Mouse (Mus musculus) granulocyte monocyte progenitor cell, adult 5-6 weeks (primary cell): Measurements from ENCODE around the gene Mgmt. TPM values are rescaled to one million over a fixed set of nuclear protein-coding genes. Genes with fewer than 3 reads are reported as not detected.

Source experiments
- ATAC-seq: replicated peaks from 2 replicates; pipeline ENCODE4 v1.8.0; 2016; ENCODE audit warnings: mild to moderate bottlenecking, moderate TSS enrichment, inconsistent platforms; ENCODE audit not compliant: poor library complexity, severe bottlenecking
- total RNA-seq, 2 experiments: library from RNA; stranded (forward) in 1 of 2; stranded (reverse) in 1 of 2; fragments of 200-712, 200-1000 nt in 1 of 2; fragments of >200 nt in 1 of 2; fragmentation: Nextera tagmentation in 1 of 2; gene quantifications; 2 replicates each; pipeline ENCODE4 v1.2.3; 2014 to 2017

The Mgmt gene
- total RNA-seq, 2 experiments from 2014 or later, result 0.98 to 3.8 TPM

DNA sequence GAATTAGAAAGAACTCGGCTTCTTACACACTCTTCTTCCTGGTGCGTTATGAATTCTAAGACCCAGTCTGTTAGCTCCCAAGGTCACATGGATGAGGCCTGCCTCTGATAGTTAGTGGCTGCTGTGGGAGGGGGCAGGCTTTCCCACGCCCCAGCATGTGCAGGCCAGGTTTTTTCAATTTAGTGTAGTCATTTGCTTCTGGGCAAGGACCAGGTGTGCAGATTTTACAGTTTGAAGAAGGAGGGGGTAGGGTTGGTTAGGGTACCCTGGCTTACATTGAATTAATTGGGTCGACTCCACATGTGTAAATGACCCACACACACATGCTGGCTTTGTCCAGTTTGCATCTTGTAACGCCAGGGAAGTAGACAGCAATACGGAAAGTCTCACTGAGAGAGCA lies 193.7 kb downstream of the Mgmt start:
- ATAC-seq, result no peak

DNA sequence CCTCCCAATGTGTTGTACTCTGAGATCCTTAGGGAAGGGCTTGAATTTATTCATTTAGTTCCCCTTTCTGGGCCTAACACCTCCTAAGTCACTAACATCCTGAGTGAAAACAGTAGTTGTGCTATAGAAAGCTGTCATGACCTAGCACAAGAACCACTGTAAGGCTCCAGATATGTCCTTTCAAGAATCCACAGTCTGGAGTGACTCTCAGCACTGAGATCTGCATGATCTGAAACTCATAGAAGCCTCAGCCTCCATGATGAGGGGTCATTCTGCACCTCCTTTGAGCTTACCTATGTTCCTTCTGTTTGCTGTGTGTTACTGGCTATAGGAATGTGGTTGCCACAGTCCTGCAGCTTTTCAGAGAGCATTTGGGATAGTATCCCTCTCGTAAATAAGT lies 200.1 kb downstream of the Mgmt start:
- ATAC-seq, result no peak

DNA sequence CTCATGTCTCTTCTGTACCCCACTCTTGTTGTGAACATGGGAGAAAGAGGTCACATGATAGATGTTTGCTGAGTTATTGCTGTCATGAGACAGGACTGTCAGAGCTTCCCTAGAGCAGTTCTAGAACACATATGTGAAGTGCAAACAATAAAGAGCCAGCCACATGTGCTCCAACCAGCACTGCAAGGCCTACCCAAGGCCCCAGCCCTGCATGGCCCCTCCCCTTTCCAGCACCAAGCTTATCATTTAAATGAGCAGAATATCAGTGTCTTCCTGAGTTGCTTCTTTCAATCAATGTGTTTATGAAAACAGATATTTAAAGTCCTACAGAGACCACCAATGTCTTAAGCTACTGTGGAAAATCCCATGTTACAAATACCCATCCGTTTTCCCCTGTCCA lies 201.3 kb downstream of the Mgmt start:
- no peak for ATAC-seq

DNA sequence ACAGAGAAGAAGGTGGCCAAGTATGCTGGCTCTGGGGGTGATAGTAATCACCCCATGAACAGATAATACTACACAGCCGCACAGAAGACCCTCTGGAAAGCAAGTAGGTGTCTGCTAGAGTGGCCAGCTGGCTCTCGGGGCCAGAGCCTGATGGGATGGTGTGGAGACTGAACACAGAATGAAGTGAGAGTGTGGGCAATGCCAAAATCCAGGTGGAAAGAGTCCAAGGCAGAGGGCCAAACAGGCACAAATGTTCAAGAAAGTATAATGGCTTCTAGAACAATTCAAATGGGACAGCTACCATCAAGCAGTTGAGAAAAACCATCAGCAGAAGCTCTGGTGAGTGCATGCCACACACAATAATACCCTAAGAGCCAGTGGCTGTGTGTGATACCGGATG lies 205.4 kb downstream of the Mgmt start:
- no peak for ATAC-seq

DNA sequence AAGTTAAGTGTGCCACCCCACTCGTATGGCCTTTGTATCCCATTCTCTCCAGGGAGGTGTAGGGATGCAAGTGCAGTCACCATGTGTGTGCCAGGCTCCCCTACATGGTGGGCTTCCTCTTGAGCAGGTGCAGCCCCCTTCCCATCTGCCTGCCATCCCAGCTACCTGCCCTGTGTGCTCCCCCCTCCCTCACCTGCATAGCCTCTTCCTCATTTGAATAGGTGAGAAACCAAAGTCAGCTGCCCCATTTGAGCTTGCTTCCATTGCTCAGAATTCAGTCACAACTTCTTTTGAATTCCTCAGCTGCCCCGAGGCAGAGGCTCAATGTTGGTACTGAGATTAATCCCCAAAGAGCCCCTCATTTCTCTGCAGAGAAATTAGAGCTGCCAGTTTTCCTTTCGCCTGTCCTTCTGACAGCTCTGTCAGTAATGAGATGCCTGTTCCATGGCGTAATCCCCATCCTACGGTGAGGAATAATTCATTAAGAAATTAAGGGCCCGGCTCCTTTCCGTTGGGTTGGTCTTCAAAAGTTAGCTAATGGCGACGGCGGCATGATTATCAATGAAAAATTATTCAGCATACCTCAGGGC lies 208.3 kb downstream of the Mgmt start:
- no peak for ATAC-seq

DNA sequence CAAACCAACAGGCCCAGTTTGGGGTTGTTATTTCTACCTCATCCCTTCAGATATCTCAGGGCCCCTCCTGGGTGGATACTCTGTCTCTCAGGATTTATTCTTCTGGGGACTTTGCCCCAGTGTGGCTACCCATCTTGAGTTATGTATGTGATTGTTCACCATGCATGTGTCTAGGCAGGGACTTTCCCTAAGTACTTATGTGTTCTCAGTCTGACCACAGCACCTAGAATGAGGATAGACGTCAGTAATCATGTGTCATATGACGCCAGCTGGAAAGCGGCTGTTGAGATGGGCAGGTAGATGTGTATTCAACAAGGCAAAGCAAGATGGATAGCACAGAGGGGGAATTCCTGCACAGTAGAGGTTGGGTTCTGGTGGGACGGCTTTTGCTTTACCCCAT lies 217.7 kb downstream of the Mgmt start:
- ATAC-seq, result no peak

DNA sequence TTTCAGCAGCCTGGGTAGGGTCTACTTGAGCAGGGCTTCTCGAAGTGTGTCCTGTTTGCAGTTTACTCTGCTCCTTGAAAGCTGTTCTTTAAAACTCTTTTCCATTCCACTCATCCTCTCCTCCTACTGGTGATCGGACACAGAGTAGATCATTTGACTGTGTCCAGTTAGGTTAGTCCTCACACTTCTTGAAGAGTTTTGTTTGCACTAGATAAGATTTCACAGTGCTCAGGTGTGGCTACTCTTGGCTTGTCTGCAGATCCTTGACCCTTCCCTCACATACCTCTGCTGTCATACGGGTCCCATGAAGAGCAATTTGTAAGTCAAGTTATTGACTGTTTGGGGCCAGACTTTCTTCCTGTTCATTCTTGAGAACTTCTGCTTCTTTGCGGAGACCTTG lies 221.8 kb downstream of the Mgmt start:
- ATAC-seq, result no peak

DNA sequence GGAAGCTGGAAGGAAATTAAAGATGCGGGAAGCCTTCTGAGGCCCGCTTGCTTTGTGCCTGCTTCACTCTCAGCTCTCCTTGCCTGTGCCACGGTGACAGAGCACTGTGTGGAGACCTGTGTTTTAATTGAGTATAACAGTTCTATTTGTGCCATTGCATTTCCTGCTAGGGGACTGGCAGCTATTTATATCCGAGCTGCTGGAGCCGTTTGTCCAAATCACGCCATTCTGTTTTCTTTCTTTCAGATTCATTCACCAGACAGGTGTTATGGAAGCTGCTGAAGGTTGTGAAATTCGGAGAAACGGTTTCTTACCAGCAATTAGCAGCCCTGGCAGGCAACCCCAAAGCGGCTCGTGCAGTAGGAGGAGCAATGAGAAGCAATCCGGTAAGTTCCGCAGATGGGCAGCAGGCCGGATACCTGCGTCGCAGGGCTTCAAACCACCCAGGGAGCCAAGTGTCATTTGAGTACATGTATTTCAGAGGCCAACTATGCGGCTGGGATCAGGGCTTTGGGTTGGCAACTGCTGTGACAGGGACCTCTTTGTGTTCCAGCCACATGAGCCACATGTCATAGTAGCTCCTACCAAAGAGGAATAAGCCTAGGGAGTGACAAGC lies 226.9 kb downstream of the Mgmt start:
- ATAC-seq, result no peak

DNA sequence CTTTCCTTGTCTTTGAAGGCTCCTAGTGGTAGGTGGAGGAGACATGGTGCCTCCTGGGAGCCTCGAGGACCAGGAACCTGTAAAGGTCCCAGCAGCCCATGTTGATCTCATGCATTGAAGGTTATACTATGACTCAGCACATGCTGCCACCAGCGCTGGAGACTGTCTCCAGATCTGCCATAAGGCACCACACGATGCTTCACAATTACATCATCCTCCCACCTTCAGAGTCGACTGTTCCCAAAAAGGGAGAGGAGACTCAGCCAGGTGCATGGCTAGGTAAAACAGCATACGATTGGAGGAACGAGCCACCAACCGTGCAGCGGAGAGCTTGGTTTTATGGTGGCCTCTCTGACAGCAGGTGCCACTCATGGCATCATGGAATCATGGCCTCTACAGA lies 234.3 kb downstream of the Mgmt start:
- no peak for ATAC-seq

DNA sequence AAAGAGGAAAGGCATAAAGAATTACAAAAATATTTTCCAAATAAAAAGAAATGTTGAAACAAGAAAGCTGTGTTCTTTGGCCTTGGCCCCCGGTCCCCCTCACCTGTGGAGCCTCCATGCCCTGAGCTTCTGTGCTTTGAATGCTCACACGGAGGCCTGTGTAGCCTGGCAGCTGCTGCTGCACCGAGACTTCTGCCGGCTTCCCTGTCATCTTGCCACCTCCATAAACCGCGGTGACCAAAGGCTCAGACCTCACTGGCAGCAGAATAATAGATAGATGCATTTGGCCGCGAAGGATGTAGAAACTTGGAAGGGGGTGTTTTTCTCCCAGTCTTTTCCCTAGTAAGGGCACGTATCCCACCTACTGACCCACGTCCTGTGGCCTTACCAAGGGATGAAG lies 235.8 kb downstream of the Mgmt start:
- no peak for ATAC-seq

DNA sequence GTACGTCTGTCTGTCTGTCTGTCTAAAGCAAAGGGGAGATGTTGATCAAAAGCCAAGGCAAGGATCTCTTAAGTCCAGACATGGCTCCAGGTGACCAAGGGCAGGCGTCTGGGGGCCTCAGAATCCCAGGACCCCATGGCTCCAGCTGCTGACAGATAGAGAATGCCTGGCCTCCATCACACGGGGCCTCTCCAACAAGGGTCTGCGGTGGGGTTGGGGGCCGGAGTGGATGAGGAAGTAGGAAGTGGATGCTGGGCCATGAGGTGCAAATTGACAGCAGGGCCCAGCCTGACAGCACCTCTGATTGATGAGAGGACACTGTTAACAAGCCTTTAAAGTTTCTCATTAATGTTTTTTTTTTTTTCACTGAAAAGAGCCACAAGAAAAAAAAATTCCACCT lies 237.5 kb downstream of the Mgmt start:
- ATAC-seq, result no peak

DNA sequence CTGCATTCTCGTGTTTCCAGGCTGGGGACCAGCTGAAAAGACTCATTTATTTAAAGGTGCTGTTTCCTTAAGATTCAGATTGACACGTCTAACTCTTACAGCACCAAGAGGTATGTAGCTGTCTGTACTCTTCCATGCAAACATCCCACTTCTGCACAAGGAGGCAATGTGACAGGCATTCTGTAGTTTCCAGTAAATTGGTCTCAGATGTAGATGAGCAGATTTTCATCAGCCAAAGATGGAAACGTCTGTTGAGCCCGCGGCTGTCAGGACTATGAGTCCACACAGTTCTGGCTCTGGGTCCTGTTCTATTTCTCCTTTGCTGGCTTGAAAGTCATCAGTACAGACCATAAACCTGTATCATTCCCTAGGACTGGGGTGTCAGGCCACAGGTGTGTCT lies 243.7 kb downstream of the Mgmt start:
- no peak for ATAC-seq

DNA sequence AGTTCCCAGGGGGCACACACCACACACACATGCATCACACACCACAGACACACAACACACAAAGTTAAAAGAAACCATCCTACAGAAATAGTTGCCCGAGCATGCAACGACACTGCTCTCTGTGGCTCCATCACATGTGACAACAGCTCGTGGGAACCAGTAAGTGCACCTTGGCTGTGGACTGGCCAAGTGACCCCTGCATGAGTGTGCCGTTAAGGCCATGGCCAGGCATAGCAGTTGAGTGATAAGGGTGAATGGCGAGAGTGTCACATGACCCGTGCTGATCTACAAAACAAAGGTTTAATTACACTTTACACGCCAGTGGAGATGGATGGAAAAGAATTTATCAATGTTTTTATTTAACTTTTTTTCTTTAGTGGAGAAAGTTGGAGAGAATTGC lies 245.9 kb downstream of the Mgmt start:
- no peak for ATAC-seq

DNA sequence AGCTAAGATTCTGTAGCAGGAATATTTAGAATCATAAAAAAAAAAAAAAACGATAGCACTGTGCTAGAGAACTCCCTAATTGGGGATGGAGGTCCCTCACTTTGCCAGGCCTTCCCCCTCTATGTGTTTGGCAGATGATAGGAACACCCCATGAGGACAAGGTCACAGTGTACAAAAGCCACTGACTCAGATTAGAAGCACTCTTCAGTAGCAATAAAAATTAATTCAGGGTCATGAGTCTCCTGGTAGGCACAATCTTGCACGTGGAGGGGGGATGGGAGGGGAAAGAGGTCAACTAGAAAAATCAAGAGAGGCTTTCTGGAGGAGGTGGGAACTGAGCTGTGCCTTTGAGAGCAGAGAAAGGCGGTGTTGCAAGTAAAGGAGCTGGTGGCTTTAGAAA lies 247.0 kb downstream of the Mgmt start:
- no peak for ATAC-seq

DNA sequence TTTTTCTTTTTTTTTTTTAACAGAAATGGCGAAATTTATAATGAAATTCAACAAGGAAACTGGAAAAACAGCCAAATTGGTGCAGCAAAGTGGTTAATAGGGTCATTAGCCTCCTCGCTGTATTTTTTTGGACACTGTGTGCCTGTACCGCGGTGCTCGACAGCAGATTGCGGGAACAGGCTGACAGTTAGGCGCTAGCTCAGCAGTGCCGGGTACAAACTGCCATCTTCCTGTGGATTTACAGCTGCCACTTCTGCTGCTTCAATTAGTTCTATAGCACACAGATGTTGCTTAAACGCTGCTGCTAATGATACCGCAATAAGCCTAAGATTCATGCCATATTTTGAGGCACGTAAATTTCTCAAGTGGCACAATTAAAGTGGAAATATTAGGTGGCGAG lies 252.7 kb downstream of the Mgmt start:
- ATAC-seq, result no peak

DNA sequence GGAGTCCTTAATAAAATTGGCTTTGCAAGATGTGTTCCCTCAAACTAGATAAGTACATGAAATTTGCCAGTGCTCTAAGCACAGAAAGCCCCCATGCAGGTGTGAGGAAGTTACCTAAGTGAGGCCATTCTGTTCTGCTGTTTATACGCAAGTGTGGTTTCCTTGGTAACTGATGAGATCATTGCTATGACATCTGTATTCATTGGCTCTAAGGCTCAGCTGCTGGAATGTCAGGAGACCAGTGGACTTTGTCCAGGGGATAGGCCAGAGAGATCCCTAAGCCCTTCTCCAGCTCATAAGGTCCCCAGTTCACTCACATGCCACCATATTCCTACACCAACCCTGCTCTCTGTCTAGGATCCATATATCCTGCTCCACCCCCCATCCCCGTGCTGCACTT lies 257.4 kb downstream of the Mgmt start:
- no peak for ATAC-seq

DNA sequence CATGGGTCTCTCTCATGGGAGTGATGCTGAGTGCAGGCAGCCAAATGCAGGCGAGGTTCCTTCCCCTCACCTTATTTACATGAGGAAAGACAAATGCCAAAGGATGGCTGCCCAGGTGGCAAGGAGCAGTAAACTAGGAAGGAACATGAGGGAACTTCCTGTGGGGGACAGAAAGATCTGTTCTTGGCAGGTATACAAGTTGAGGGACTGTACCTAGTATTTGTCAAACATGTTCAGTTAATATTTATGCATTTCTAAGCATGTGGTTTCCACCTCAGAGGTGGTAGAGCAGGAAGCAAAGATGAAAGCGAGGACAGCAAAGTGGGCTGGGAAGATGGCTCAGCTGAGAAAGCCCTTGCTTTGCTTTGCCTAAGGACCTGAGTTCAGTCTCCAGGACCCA lies 260.2 kb downstream of the Mgmt start:
- ATAC-seq, result no peak

DNA sequence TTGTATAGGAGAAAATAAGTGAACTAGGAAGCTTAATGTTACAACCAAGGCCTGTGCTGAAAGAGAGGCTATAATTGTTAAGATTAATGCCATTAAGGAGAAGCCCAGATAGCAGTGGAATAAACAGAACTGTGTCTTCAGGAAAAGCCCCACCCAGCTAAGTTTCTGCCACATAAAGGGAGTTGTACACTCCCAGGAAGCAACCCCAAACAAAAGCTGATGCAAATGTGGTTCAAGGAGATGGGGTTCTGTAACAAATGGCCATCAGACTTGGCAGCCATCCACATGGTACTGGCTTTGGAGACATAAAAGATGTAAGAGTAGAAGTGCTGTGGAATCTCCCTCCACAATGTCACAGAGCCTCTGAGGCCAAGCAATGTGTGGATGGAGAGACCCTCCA lies 264.7 kb downstream of the Mgmt start:
- ATAC-seq, result no peak

DNA sequence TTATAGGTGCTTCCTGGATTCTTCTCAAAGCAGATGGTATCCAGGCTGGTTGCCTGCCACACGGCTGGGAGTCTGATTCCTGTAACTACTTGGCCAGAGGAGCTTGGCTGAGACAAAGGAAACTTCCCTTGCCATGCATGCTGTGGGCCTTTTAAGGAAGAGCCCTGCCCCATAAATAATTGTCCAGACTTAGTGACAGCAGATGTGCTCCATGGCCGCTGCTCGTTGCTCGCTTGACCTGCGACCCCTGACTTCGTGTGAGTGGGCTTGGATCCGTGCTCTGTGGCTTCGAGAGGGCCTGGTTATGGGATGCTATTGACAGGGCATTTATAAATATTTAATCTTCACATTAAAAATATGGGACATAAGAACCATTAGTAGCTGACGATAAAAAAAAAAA lies 277.9 kb downstream of the Mgmt start:
- ATAC-seq, result no peak
